ENCODE assay signal across 9 mouse cellular contexts in the genomic region with DNA sequence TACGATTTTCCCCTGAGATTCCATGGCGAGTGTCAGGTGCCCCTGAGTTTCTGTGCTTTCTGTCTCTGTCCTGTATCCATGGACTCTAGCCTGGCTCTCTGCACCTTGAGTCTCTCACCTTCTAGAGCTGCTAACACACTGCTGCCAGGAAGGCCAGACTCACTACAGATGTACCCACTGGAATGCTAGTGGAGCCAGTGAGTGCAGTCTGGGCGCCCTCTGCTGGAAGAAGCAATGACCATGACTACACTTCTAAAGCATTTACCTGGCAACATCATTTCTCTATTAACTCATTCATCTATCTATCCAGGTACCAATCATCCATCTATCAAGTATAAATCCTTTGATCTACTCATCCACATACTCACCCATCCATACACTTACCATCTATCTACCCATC. TPM values are rescaled to one million over a fixed set of nuclear protein-coding genes. Genes with fewer than 3 reads are reported as not detected.
A peak's percentile ranks its signal among the peaks of the same experiment; 100 is the strongest.
DNase-seq lines count a peak whose midpoint lies in the region; ATAC-seq and TF ChIP-seq lines count a peak whose summit lies in the region.
"Had no signal": no experiment of that assay in that cellular context is flagged by ENCODE, and none has a peak within 500 bp of the region (broad histone marks: within the 10 kb centered on the region; RNA-seq: fewer than 3 reads in every experiment).

No protein-coding gene starts in this region.

- no peaks in the 10 kb centered on the region for H3K9me3 ChIP-seq in embryonic facial prominence, embryonic 11.5 days (replicated peaks; ENCODE audit: control insufficient read depth, low read length)
- H3K9me3 ChIP-seq in heart, embryonic 12.5 days (replicated peaks): no peaks in the 10 kb centered on the region
- H3K9me3 ChIP-seq in kidney, embryonic 16.5 days (ENCODE audit: low read length): no peaks in the 10 kb centered on the region
- H3K9me3 ChIP-seq in limb, embryonic 14.5 days (ENCODE audit: control insufficient read depth, low read length): no peaks in the 10 kb centered on the region
- H3K9me3 ChIP-seq: megakaryocyte, embryonic 14.5 days had no signal

- WGBS in embryonic facial prominence, embryonic 11.5 days: 36% methylated on average over 3 of the region's 3 CpGs
- WGBS in heart, embryonic 12.5 days: 43% methylated on average over 3 of the region's 3 CpGs
- WGBS in kidney, embryonic 16.5 days: 40% methylated on average over 3 of the region's 3 CpGs
- 37% methylated on average over 3 of the region's 3 CpGs for WGBS in limb, embryonic 14.5 days

- H3K4me2 ChIP-seq in embryonic facial prominence, embryonic 11.5 days (ENCODE audit: low read depth, low read length): no peak overlapping the region
- no peak overlapping the region for H3K4me2 ChIP-seq in heart, embryonic 12.5 days
- no peak overlapping the region for H3K4me2 ChIP-seq in kidney, embryonic 16.5 days (replicated peaks; ENCODE audit: low read depth, low read length)
- H3K4me2 ChIP-seq in limb, embryonic 14.5 days (replicated peaks; ENCODE audit: low read depth, low read length, severe bottlenecking): no peak overlapping the region

- no peak overlapping the region for H3K9ac ChIP-seq in embryonic facial prominence, embryonic 11.5 days (replicated peaks; ENCODE audit: low read length)
- no peak overlapping the region for H3K9ac ChIP-seq in heart, embryonic 12.5 days
- no peak overlapping the region for H3K9ac ChIP-seq in kidney, embryonic 16.5 days (replicated peaks; ENCODE audit: low read length)
- H3K9ac ChIP-seq in limb, embryonic 14.5 days (ENCODE audit: low read depth, low read length, severe bottlenecking): no peak overlapping the region

- no peaks in the 10 kb centered on the region for H3K36me3 ChIP-seq in embryonic facial prominence, embryonic 11.5 days (replicated peaks; ENCODE audit: control insufficient read depth, insufficient read depth, low read depth, low read length)
- H3K36me3 ChIP-seq in heart, embryonic 12.5 days: no peaks in the 10 kb centered on the region
- no peaks in the 10 kb centered on the region for H3K36me3 ChIP-seq in kidney, embryonic 16.5 days (ENCODE audit: insufficient read depth, low read length)
- H3K36me3 ChIP-seq in limb, embryonic 14.5 days (ENCODE audit: control insufficient read depth, insufficient read depth, low read length): no peaks in the 10 kb centered on the region

- H3K4me1 ChIP-seq in embryonic facial prominence, embryonic 11.5 days (ENCODE audit: control insufficient read depth, insufficient read depth, low read length): no peaks in the 10 kb centered on the region
- H3K4me1 ChIP-seq in heart, embryonic 12.5 days (replicated peaks): no peaks in the 10 kb centered on the region; the same call in 1 of the 2 replicates
- H3K4me1 ChIP-seq in kidney, embryonic 16.5 days (ENCODE audit: insufficient read depth, low read length): peaks cover 3% of the 10 kb centered on the region; the same call in 1 of the 2 replicates
- H3K4me1 ChIP-seq in limb, embryonic 14.5 days (ENCODE audit: control insufficient read depth, insufficient read depth, low read length): no peaks in the 10 kb centered on the region; the same call in 1 of the 2 replicates
- H3K4me1 ChIP-seq: megakaryocyte, embryonic 14.5 days had no signal

- DNase-seq in 416B (ENCODE audit: low read depth): peak; percentile 55
- DNase-seq in adrenal gland, postnatal 25 days: peak; percentile 73
- DNase-seq in embryonic facial prominence, embryonic 11.5 days (ENCODE audit: low spot score): peak; percentile 82
- DNase-seq in limb, embryonic 14.5 days (ENCODE audit: low spot score): peak; percentile 88
- DNase-seq in ovary, postnatal 10 days (ENCODE audit: low spot score): peak; percentile 33
- peak; percentile 32 to 66 for DNase-seq in urinary bladder, adult 18-20 months (ENCODE audit: low spot score in 2 of 2)

- H3K27me3 ChIP-seq in embryonic facial prominence, embryonic 11.5 days (ENCODE audit: control insufficient read depth, insufficient read depth, low read length): no peaks in the 10 kb centered on the region
- H3K27me3 ChIP-seq in heart, embryonic 12.5 days (replicated peaks): no peaks in the 10 kb centered on the region; the same call in 1 of the 2 replicates
- H3K27me3 ChIP-seq in kidney, embryonic 16.5 days (ENCODE audit: insufficient read depth, low read length): no peaks in the 10 kb centered on the region
- no peaks in the 10 kb centered on the region for H3K27me3 ChIP-seq in limb, embryonic 14.5 days (ENCODE audit: control insufficient read depth, insufficient read depth, low read length)

- TF ChIP-seq POLR2A in limb, embryonic 14.5 days (IDR thresholded peaks at IDR 0.05; ENCODE audit: borderline replicate concordance, extremely low read depth, insufficient read depth, insufficient read length): no peak

- no peak overlapping the region for H3K4me3 ChIP-seq in embryonic facial prominence, embryonic 11.5 days (ENCODE audit: low read depth, low read length)
- H3K4me3 ChIP-seq in heart, embryonic 12.5 days: no peak overlapping the region
- H3K4me3 ChIP-seq in kidney, embryonic 16.5 days (ENCODE audit: low read length): no peak overlapping the region
- H3K4me3 ChIP-seq in limb, embryonic 14.5 days (replicated peaks; ENCODE audit: low read length): no peak overlapping the region
- H3K4me3 ChIP-seq: megakaryocyte, embryonic 14.5 days had no signal

- no peak overlapping the region for H3K27ac ChIP-seq in embryonic facial prominence, embryonic 11.5 days (replicated peaks; ENCODE audit: low read depth, low read length)
- no peak overlapping the region for H3K27ac ChIP-seq in heart, embryonic 12.5 days (ENCODE audit: poor library complexity, severe bottlenecking)
- H3K27ac ChIP-seq in kidney, embryonic 16.5 days (ENCODE audit: low read length): no peak overlapping the region
- no peak overlapping the region for H3K27ac ChIP-seq in limb, embryonic 14.5 days (replicated peaks; ENCODE audit: low read depth, low read length)

- 0 out of 2 replicates have a peak, but pooled peaks have one; percentile 37 for ATAC-seq in embryonic facial prominence, embryonic 11.5 days (replicated peaks; ENCODE audit: insufficient number of reproducible peaks, low FRiP score, low TSS enrichment, low read depth)
- ATAC-seq in heart, embryonic 12.5 days (ENCODE audit: insufficient number of reproducible peaks, low FRiP score): 0 out of 2 replicates have a peak, but pooled peaks have one; percentile 37
- peak; percentile 33; the same call in 1 of the 2 replicates for ATAC-seq in kidney, embryonic 16.5 days (ENCODE audit: low FRiP score, low TSS enrichment)
- peak; percentile 71; the same call in 1 of the 2 replicates for ATAC-seq in limb, embryonic 14.5 days (ENCODE audit: low FRiP score, low read depth)

RNA-seq across cellular contexts. Expression of gene Gucy2d, which starts 9.4 kb away (rescaled TPM):
- not detected in 2 replicates for total RNA-seq in adrenal gland, postnatal 25 days (2021)
- not detected in 2 replicates for polyA plus RNA-seq in embryonic facial prominence, embryonic 11.5 days (2014; fragmentation: Nextera tagmentation; extraction: Ambion mirVana)
- not detected in 2 replicates for polyA plus RNA-seq in heart, embryonic 12.5 days (2016; fragmentation: Nextera tagmentation; extraction: Ambion mirVana)
- 0.09 TPM in 1 of 2 replicates, not detected in the other for polyA plus RNA-seq in kidney, embryonic 16.5 days (2015; fragmentation: Nextera tagmentation; extraction: Ambion mirVana)
- 0.09 TPM in 1 of 2 replicates, not detected in the other for polyA plus RNA-seq in limb, embryonic 14.5 days (2012; rRNA removed)
- not detected in 2 replicates for polyA plus RNA-seq in limb, embryonic 14.5 days (2014; fragmentation: Nextera tagmentation; extraction: Ambion mirVana)

RNA-seq across cellular contexts. Expression of gene Lrrc32, which starts 58.3 kb away (rescaled TPM):
- 10.2 and 13.4 TPM in 2 replicates for total RNA-seq in adrenal gland, postnatal 25 days (2021)
- 2.6 and 3.0 TPM in 2 replicates for polyA plus RNA-seq in embryonic facial prominence, embryonic 11.5 days (2014; fragmentation: Nextera tagmentation; extraction: Ambion mirVana)
- 7.5 TPM in 2 replicates for polyA plus RNA-seq in heart, embryonic 12.5 days (2016; fragmentation: Nextera tagmentation; extraction: Ambion mirVana)
- polyA plus RNA-seq in kidney, embryonic 16.5 days (2015; fragmentation: Nextera tagmentation; extraction: Ambion mirVana): 15.3 and 17.9 TPM in 2 replicates
- polyA plus RNA-seq in limb, embryonic 14.5 days (2012; rRNA removed): 12.3 and 16.1 TPM in 2 replicates
- 8.9 and 10.5 TPM in 2 replicates for polyA plus RNA-seq in limb, embryonic 14.5 days (2014; fragmentation: Nextera tagmentation; extraction: Ambion mirVana)

Comparison
In these comparisons a context has a peak if more than half of its experiments do, and no peak if none do; other contexts are left out.
1. DNase-seq: peak in every context shown above with its lines; median percentile 88 in limb, embryonic 14.5 days; 82 in embryonic facial prominence, embryonic 11.5 days; 73 in adrenal gland, postnatal 25 days; 55 in 416B; 49 in urinary bladder, adult 18-20 months; 33 in ovary, postnatal 10 days.